Comparison of ENCODE assay signal across 16 mouse cellular contexts in genomic region chr12:31444827-31445226, GRCm38 (mm10). TPM values are rescaled to one million over a fixed set of nuclear protein-coding genes. Genes with fewer than 3 reads are reported as not detected.
DNase-seq lines count a peak whose midpoint lies in the region; ATAC-seq and TF ChIP-seq lines count a peak whose summit lies in the region.
"Had no signal": no experiment of that assay in that cellular context is flagged by ENCODE, and none has a peak within 500 bp of the region (broad histone marks: within the 10 kb centered on the region; RNA-seq: fewer than 3 reads in every experiment).

No protein-coding gene starts in this region.

- no peak for TF ChIP-seq CTCF in kidney, adult 2 months (conservative IDR thresholded peaks at IDR 0.05; ENCODE audit: insufficient read depth, insufficient read length, low read depth, low read length)
- TF ChIP-seq CTCF in lung, postnatal 0 days (IDR thresholded peaks at IDR 0.05): no peak

- no peaks in the 10 kb centered on the region for H3K9me3 ChIP-seq in kidney, embryonic 16.5 days (ENCODE audit: low read length)
- no peaks in the 10 kb centered on the region for H3K9me3 ChIP-seq in lung, postnatal 0 days (ENCODE audit: low read length)
- H3K9me3 ChIP-seq: embryonic facial prominence, embryonic 13.5 days; heart, embryonic 10.5 days; megakaryocyte, embryonic 14.5 days had no signal

- 40% methylated on average over 6 of the region's 6 CpGs for WGBS in kidney, adult 2 months
- 52% methylated on average over 6 of the region's 6 CpGs for WGBS in kidney, embryonic 16.5 days
- WGBS in lung, postnatal 0 days: 17% methylated on average over 6 of the region's 6 CpGs

- H3K9ac ChIP-seq in kidney, embryonic 16.5 days (replicated peaks; ENCODE audit: low read length): no peak overlapping the region
- no peak overlapping the region for H3K9ac ChIP-seq in lung, postnatal 0 days (replicated peaks; ENCODE audit: low read depth)
- H3K9ac ChIP-seq: embryonic facial prominence, embryonic 13.5 days had no signal

- DNase-seq in adrenal gland, postnatal 10 days: peak; percentile 25
- no peak for DNase-seq in adrenal gland, postnatal 4 days (ENCODE audit: low spot score in 2 of 2)
- peak; percentile 8 for DNase-seq in kidney, adult 2 months
- DNase-seq in NIH3T3 (ENCODE audit: low read depth): peak; percentile 14
- peak; percentile 59 for DNase-seq in lung, postnatal 0 days (ENCODE audit: low spot score)
- no peak for DNase-seq in left cerebral cortex, adult 8-10 months (ENCODE audit: low spot score in 2 of 2)
- no peak for DNase-seq in layer of hippocampus, adult 8-10 months (ENCODE audit: low spot score in 2 of 2)
- DNase-seq: gastrocnemius, adult 2 months; layer of hippocampus, adult 9-11 months; right cerebral cortex, postnatal 25 days had no signal

- no peak for ATAC-seq in kidney, embryonic 16.5 days (ENCODE audit: low FRiP score, low TSS enrichment)
- peak; percentile 61 for ATAC-seq in lung, postnatal 0 days

- H3K4me1 ChIP-seq in kidney, adult 2 months (ENCODE audit: control insufficient read depth, insufficient read depth, low read length): no peaks in the 10 kb centered on the region
- H3K4me1 ChIP-seq in kidney, embryonic 16.5 days (ENCODE audit: insufficient read depth, low read length): 0 out of 2 replicates have a peak, but pooled peaks cover 3% of the 10 kb centered on the region
- H3K4me1 ChIP-seq in lung, postnatal 0 days (ENCODE audit: insufficient read depth, low read depth, low read length): peaks cover 4% of the 10 kb centered on the region; the same call in 1 of the 2 replicates

- H3K27me3 ChIP-seq in kidney, adult 2 months (replicated peaks; ENCODE audit: control insufficient read depth, insufficient read depth, low read length): peaks cover 3% of the 10 kb centered on the region; the same call in 1 of the 2 replicates
- H3K27me3 ChIP-seq in kidney, embryonic 16.5 days (ENCODE audit: insufficient read depth, low read length): peaks cover 5% of the 10 kb centered on the region; the same call in 1 of the 2 replicates
- no peaks in the 10 kb centered on the region for H3K27me3 ChIP-seq in lung, postnatal 0 days (replicated peaks; ENCODE audit: insufficient read depth, low read length)

- TF ChIP-seq POLR2A in kidney, adult 2 months (IDR thresholded peaks at IDR 0.05; ENCODE audit: low read depth, low read length): no peak

- H3K36me3 ChIP-seq in kidney, adult 2 months (ENCODE audit: control insufficient read depth, insufficient read depth, low read length): no peaks in the 10 kb centered on the region
- no peaks in the 10 kb centered on the region for H3K36me3 ChIP-seq in kidney, embryonic 16.5 days (ENCODE audit: insufficient read depth, low read length)
- H3K36me3 ChIP-seq in lung, postnatal 0 days (ENCODE audit: insufficient read depth, low read length): no peaks in the 10 kb centered on the region
- H3K36me3 ChIP-seq: embryonic facial prominence, embryonic 13.5 days; heart, embryonic 10.5 days had no signal

- H3K27ac ChIP-seq in kidney, adult 2 months (ENCODE audit: insufficient read depth, low read depth, low read length): no peak overlapping the region
- H3K27ac ChIP-seq in kidney, embryonic 16.5 days (ENCODE audit: low read length): no peak overlapping the region
- no peak overlapping the region for H3K27ac ChIP-seq in lung, postnatal 0 days (ENCODE audit: low read length)
- H3K27ac ChIP-seq: embryonic facial prominence, embryonic 13.5 days; gastrocnemius, adult 2 months; heart, embryonic 10.5 days had no signal

- H3K4me3 ChIP-seq in kidney, adult 2 months (ENCODE audit: insufficient read depth, low read depth, low read length): no peak overlapping the region
- no peak overlapping the region for H3K4me3 ChIP-seq in kidney, embryonic 16.5 days (ENCODE audit: low read length)
- no peak overlapping the region for H3K4me3 ChIP-seq in lung, postnatal 0 days (ENCODE audit: low read depth, low read length)

- no peak for TF ChIP-seq EP300 in lung, postnatal 0 days (IDR thresholded peaks at IDR 0.05)

- H3K4me2 ChIP-seq in kidney, embryonic 16.5 days (replicated peaks; ENCODE audit: low read depth, low read length): no peak overlapping the region
- H3K4me2 ChIP-seq in lung, postnatal 0 days (replicated peaks; ENCODE audit: low read depth, low read length): peak overlapping the region; percentile 37; the same call in 1 of the 2 replicates

RNA-seq across cellular contexts. Expression of gene Slc26a3, which starts 54.2 kb away (rescaled TPM):
- total RNA-seq in adrenal gland, postnatal 10 days (2021): under 1 TPM; 0.51 TPM
- total RNA-seq in adrenal gland, postnatal 4 days (2021): under 1 TPM in 1 of 2 experiments, not detected in 1; 0.17 TPM
- 0.05 and 0.15 TPM in 2 replicates for polyA plus RNA-seq in kidney, adult 2 months (2012; rRNA removed)
- polyA plus RNA-seq in kidney, embryonic 16.5 days (2015; fragmentation: Nextera tagmentation; extraction: Ambion mirVana): 0.07 and 0.08 TPM in 2 replicates
- 0.04 TPM in 1 of 2 replicates, not detected in the other for polyA plus RNA-seq in lung, postnatal 0 days (2015; fragmentation: Nextera tagmentation; extraction: Ambion mirVana)
- under 1 TPM in 3 of 4 experiments, not detected in 1; 0.15 to 0.23 (median 0.18) TPM for total RNA-seq in left cerebral cortex, adult 8-10 months (2022)
- total RNA-seq in layer of hippocampus, adult 8-10 months (2022): under 1 TPM; 0.25 to 0.41 (median 0.27) TPM
- total RNA-seq: ES-E14; gastrocnemius, adult 2 months had no signal
- polyA plus RNA-seq: embryonic facial prominence, embryonic 13.5 days; forebrain, embryonic 11.5 days had no signal

RNA-seq across cellular contexts. Expression of gene Cbll1, which starts 54.6 kb away (rescaled TPM):
- total RNA-seq in adrenal gland, postnatal 10 days (2021): 10 to 100 TPM; 15.0 to 15.1 TPM
- total RNA-seq in adrenal gland, postnatal 4 days (2021): 10 to 100 TPM; 20.9 to 21.8 TPM
- polyA plus RNA-seq in kidney, adult 2 months (2012; rRNA removed): 4.7 and 7.3 TPM in 2 replicates
- 11.9 and 16.5 TPM in 2 replicates for polyA plus RNA-seq in kidney, embryonic 16.5 days (2015; fragmentation: Nextera tagmentation; extraction: Ambion mirVana)
- 7.2 and 9.0 TPM in 2 replicates for polyA plus RNA-seq in lung, postnatal 0 days (2015; fragmentation: Nextera tagmentation; extraction: Ambion mirVana)
- total RNA-seq in left cerebral cortex, adult 8-10 months (2022): 10 to 100 TPM; 20.5 to 22.0 (median 21.3) TPM
- total RNA-seq in layer of hippocampus, adult 8-10 months (2022): 10 to 100 TPM; 22.4 to 26.9 (median 25.1) TPM

Comparison
In these comparisons a context has a peak if more than half of its experiments do, and no peak if none do; other contexts are left out.
1. DNase-seq: peak in adrenal gland, postnatal 10 days (single experiment), kidney, adult 2 months (single experiment), NIH3T3 (single experiment) and lung, postnatal 0 days (single experiment); none in adrenal gland, postnatal 4 days (0 of 2), left cerebral cortex, adult 8-10 months (0 of 2) and layer of hippocampus, adult 8-10 months (0 of 2).